Mouse (Mus musculus): ENCODE measurements around the gene Pif1.

Pif1 gene

GRCm38 (mm10) chr9:65636926-65637325 is 50.0 kb downstream of the Pif1 start:
- in situ Hi-C loops (cut with MboI) = no loop called here

DNA sequence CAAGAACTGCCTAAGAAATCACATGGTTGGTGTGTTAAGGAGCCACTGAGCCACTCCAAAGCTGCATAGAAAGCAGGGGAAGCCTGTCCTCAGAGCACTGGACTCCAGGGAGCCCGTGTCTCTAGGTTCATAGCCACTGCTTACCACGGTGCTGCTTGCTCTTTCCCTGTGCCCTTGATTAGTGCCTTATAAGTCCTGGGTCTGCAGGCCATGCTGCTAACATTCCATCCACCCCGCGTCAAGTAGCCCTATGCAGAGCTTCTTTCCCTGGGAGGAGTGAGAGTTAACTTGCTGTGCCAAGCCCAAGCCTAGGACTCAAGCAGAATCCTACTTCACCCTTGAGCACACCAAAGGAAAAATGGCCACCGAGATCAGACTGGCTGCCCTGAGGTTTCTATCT is 52.1 kb downstream of the Pif1 start:
- in situ Hi-C loops (cut with MboI) = no loop called here

DNA sequence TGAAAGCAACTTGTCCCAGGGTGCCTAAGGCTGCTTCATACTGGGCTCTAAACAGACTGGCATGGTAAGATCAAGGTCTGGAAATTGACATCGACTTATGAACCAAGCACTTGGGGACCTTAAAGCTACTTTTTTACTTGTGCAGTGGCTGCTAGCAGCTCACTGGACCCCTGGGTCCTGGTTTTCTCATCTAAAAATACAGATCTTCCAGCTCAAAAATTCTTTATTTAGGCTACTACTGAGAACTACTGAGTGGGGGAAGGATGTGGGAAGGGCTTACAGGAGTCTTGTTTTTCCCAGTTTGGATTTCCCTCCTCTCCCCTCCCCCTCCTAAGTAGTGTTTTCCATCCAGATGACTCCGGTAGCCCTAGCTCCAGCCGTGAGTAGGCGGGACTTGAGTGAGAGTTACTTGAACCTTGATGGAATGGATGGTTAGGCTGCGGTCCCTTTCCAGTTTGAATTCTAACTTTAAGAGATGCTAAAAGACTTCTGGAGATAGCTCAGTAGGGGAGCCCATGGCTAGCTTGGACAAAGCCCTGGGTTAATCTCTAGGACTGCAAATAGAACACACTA is 54.0 kb downstream of the Pif1 start:
- in situ Hi-C loops (cut with MboI) = no loop called here

GRCm38 (mm10) chr9:65641446-65642052 is 54.6 kb downstream of the Pif1 start:
- in situ Hi-C loops (cut with MboI) = no loop called here

GRCm38 (mm10) chr9:65642546-65642945 is 55.6 kb downstream of the Pif1 start:
- in situ Hi-C loops (cut with MboI) = no loop called here

GRCm38 (mm10) chr9:65644960-65645359 is 58.0 kb downstream of the Pif1 start:
- in situ Hi-C loops (cut with MboI) = no loop called here

Data from mature B cell (primary cell).